Mouse (Mus musculus) cerebellum, adult 8-10 months (tissue): ENCODE measurements around the gene Alkbh3.

Experiments
- DNase-seq: peaks from one replicate; pipeline ENCODE4 v3.0.0; 2022

The Alkbh3 gene

GRCm38 (mm10) chr2:93992259-93992658 lies 18.3 kb downstream of the Alkbh3 start:
- no peak for DNase-seq

- no peak for DNase-seq
Observed at GRCm38 (mm10) chr2:93991336-93991735, 19.3 kb downstream of the Alkbh3 start.

- no peak for DNase-seq
Observed at GRCm38 (mm10) chr2:93988440-93988839, 22.2 kb downstream of the Alkbh3 start.

GRCm38 (mm10) chr2:93982457-93983235 lies 28.0 kb downstream of the Alkbh3 start:
- DNase-seq: no peak

GRCm38 (mm10) chr2:93979249-93980120 lies 31.1 kb downstream of the Alkbh3 start:
- DNase-seq: no peak

GRCm38 (mm10) chr2:93976436-93977252 lies 34.0 kb downstream of the Alkbh3 start:
- DNase-seq: peak; percentile 56

- no peak for DNase-seq
Observed at GRCm38 (mm10) chr2:93975526-93976435, 34.8 kb downstream of the Alkbh3 start.

- DNase-seq: no peak
Observed at GRCm38 (mm10) chr2:93975041-93975440, 35.6 kb downstream of the Alkbh3 start.

GRCm38 (mm10) chr2:93971647-93972046 lies 39.0 kb downstream of the Alkbh3 start:
- no peak for DNase-seq

- no peak for DNase-seq
Observed at GRCm38 (mm10) chr2:93964494-93965160, 46.0 kb downstream of the Alkbh3 start.

- no peak for DNase-seq
Observed at GRCm38 (mm10) chr2:93963802-93964201, 46.8 kb downstream of the Alkbh3 start.

- DNase-seq: peak; percentile 83
Observed at GRCm38 (mm10) chr2:93961716-93962115, 48.9 kb downstream of the Alkbh3 start.

- DNase-seq: no peak
Observed at GRCm38 (mm10) chr2:93959346-93959745, 51.3 kb downstream of the Alkbh3 start.

GRCm38 (mm10) chr2:93958216-93958615 lies 52.4 kb downstream of the Alkbh3 start:
- DNase-seq: no peak

- DNase-seq: no peak
Observed at GRCm38 (mm10) chr2:93957785-93958175, 52.8 kb downstream of the Alkbh3 start.

- peak; percentile 70 for DNase-seq
Observed at GRCm38 (mm10) chr2:93956908-93957784, 53.5 kb downstream of the Alkbh3 start, which contains the start of gene Gm13889. Gm13889 (minus strand) TSS chr2:93957201.

GRCm38 (mm10) chr2:93956331-93956801 lies 54.2 kb downstream of the Alkbh3 start:
- peak; percentile 68 for DNase-seq

- DNase-seq: no peak
Observed at GRCm38 (mm10) chr2:93955886-93956285, 54.7 kb downstream of the Alkbh3 start.

GRCm38 (mm10) chr2:93954781-93955578 lies 55.6 kb downstream of the Alkbh3 start:
- DNase-seq: peak; percentile 51
